Mouse (Mus musculus) forebrain, embryonic 10.5 days (tissue): Measurements from ENCODE around the gene Alg5. TPM values are rescaled to one million over a fixed set of nuclear protein-coding genes. Genes with fewer than 3 reads are reported as not detected.
"Not testable (repeated sequence)": the region's sequence is repeated elsewhere in the genome, so short reads cannot be mapped to it uniquely, and the experiment has no call there.

Experiments used
- DNase-seq: peaks from one replicate; pipeline ENCODE4 v3.0.0-alpha.2; 2017; ENCODE audit warnings: low spot score; ENCODE audit errors: extremely low spot score
- H3K27ac ChIP-seq: fragments of 300-500 bp; sonication (generic); 2 replicates; pipeline ENCODE4 v1.5.1; 2016; ENCODE audit warnings: mild to moderate bottlenecking
- H3K27me3 ChIP-seq: fragments of 300-500 bp; sonication (generic); 2 replicates; pipeline ENCODE4 v1.6.1; 2016; ENCODE audit warnings: mild to moderate bottlenecking; ENCODE audit not compliant: poor library complexity, severe bottlenecking
- H3K36me3 ChIP-seq: fragments of 300-500 bp; sonication (generic); replicated peaks from 2 replicates; pipeline ENCODE4 v1.6.1; 2016; ENCODE audit warnings: mild to moderate bottlenecking, moderate library complexity
- H3K4me1 ChIP-seq: fragments of 300-500 bp; sonication (generic); 2 replicates; pipeline ENCODE4 v1.6.1; 2016
- H3K4me3 ChIP-seq: fragments of 300-500 bp; sonication (generic); 2 replicates; pipeline ENCODE4 v1.5.1; 2016; ENCODE audit warnings: mild to moderate bottlenecking, moderate library complexity
- H3K9me3 ChIP-seq: fragments of 300-500 bp; sonication (generic); 2 replicates; pipeline ENCODE4 v1.6.1; 2016; ENCODE audit warnings: mild to moderate bottlenecking, moderate library complexity
- WGBS: fragments of 180-500 bp; shearing (Covaris S2); methylation state at CpG from one replicate; pipeline ENCODE4 v1.1.7; 2016; 5-methylcytosine and 5-hydroxymethylcytosine counted together
- polyA plus RNA-seq: library from polyadenylated mRNA; unstranded; fragments of >200 nt; fragmentation: Nextera tagmentation; extraction: Ambion mirVana; gene quantifications from 2 replicates; pipeline ENCODE4 v1.2.1, GENCODE M21; 2016

Gene Alg5
- 40.8 and 42.6 TPM in 2 replicates for polyA plus RNA-seq

- 1% methylated on average over 61 of the region's 65 CpGs for WGBS
- H3K27ac ChIP-seq, result peak within 1 kb of the TSS; percentile 98
- peaks cover 61% of the 10 kb centered on the region for H3K36me3 ChIP-seq
- H3K27me3 ChIP-seq, result no peaks in the 10 kb centered on the region
- H3K9me3 ChIP-seq, result no peaks in the 10 kb centered on the region
- H3K4me3 ChIP-seq, result peak within 1 kb of the TSS; percentile 96
- DNase-seq, result peak; percentile 92
- H3K4me1 ChIP-seq, result peaks cover 14% of the 10 kb centered on the region
Measured at GRCm38 (mm10) chr3:54735247-54736046, at the start of gene Alg5, which contains the start of gene Exosc8. Gene Alg5, plus strand, starts transcription at chr3:54735539. Gene Exosc8, minus strand, starts transcription at chr3:54735393.

- H3K36me3 ChIP-seq, result no peaks in the 10 kb centered on the region
- no peak overlapping the region for H3K4me3 ChIP-seq
- H3K9me3 ChIP-seq, result no peaks in the 10 kb centered on the region
- H3K27ac ChIP-seq, result no peak overlapping the region
- peaks cover 3% of the 10 kb centered on the region; the same call in 1 of the 2 replicates for H3K4me1 ChIP-seq
- no peak for DNase-seq
- WGBS, result 75% methylated on average over 2 of the region's 2 CpGs
- H3K27me3 ChIP-seq, result no peaks in the 10 kb centered on the region
Measured at GRCm38 (mm10) chr3:54687245-54687644, 48.1 kb upstream of the Alg5 start.

GRCm38 (mm10) chr3:54689091-54689490 lies 46.2 kb upstream of the Alg5 start:
- no peaks in the 10 kb centered on the region for H3K9me3 ChIP-seq
- no peaks in the 10 kb centered on the region for H3K27me3 ChIP-seq
- H3K4me1 ChIP-seq, result peaks cover 8% of the 10 kb centered on the region; the same call in 1 of the 2 replicates
- no peak overlapping the region for H3K27ac ChIP-seq
- H3K36me3 ChIP-seq, result no peaks in the 10 kb centered on the region
- no peak overlapping the region for H3K4me3 ChIP-seq
- no peak for DNase-seq
- WGBS, result 61% methylated on average over 2 of the region's 2 CpGs

GRCm38 (mm10) chr3:54692202-54693055 lies 42.9 kb upstream of the Alg5 start, which contains the start of gene Supt20:
Gene Supt20, plus strand, starts transcription at chr3:54692807.
- DNase-seq, result peak; percentile 96
- Histone ChIP-seq H3K9me3 (no peaks in the 10 kb centered on the region), H3K4me3 (peak within 1 kb of the TSS; percentile 83), H3K27ac (peak within 1 kb of the TSS; percentile 91), H3K4me1 (peaks cover 12% of the 10 kb centered on the region; the same call in 1 of the 2 replicates), H3K27me3 (no peaks in the 10 kb centered on the region), H3K36me3 (peaks cover 30% of the 10 kb centered on the region)
- WGBS, result 2% methylated on average over 65 of the region's 65 CpGs

- peaks cover 36% of the 10 kb centered on the region for H3K36me3 ChIP-seq
- H3K27me3 ChIP-seq, result no peaks in the 10 kb centered on the region
- H3K9me3 ChIP-seq, result no peaks in the 10 kb centered on the region
- WGBS, result under 1% methylated on average over 8 of the region's 8 CpGs
- peak overlapping the region; percentile 83 for H3K4me3 ChIP-seq
- no peak for DNase-seq
- peaks cover 12% of the 10 kb centered on the region; the same call in 1 of the 2 replicates for H3K4me1 ChIP-seq
- H3K27ac ChIP-seq, result peak overlapping the region; percentile 91
Measured at GRCm38 (mm10) chr3:54693056-54693415, 42.3 kb upstream of the Alg5 start.

- DNase-seq, result no peak
- Histone ChIP-seq H3K9me3 (no peaks in the 10 kb centered on the region), H3K4me3 (no peak overlapping the region), H3K36me3 (peaks cover 97% of the 10 kb centered on the region), H3K27ac (no peak overlapping the region), H3K27me3 (no peaks in the 10 kb centered on the region), H3K4me1 (no peaks in the 10 kb centered on the region)
- 92% methylated on average over 5 of the region's 5 CpGs for WGBS
Measured at GRCm38 (mm10) chr3:54699759-54700301, 35.5 kb upstream of the Alg5 start.

- not testable (repeated sequence) for H3K4me3 ChIP-seq, H3K4me1 ChIP-seq, H3K9me3 ChIP-seq, H3K27ac ChIP-seq, H3K27me3 ChIP-seq, DNase-seq
- peaks cover 94% of the 10 kb centered on the region for H3K36me3 ChIP-seq
- 95% methylated on average over 8 of the region's 8 CpGs for WGBS
Measured at GRCm38 (mm10) chr3:54704106-54704505, 31.2 kb upstream of the Alg5 start.

- Histone ChIP-seq H3K36me3 (peaks cover 97% of the 10 kb centered on the region), H3K4me1 (no peaks in the 10 kb centered on the region), H3K27ac (no peak overlapping the region), H3K9me3 (no peaks in the 10 kb centered on the region), H3K27me3 (no peaks in the 10 kb centered on the region), H3K4me3 (no peak overlapping the region)
- no peak for DNase-seq
- WGBS, result 89% methylated on average over 9 of the region's 9 CpGs
Measured at GRCm38 (mm10) chr3:54708972-54709371, 26.4 kb upstream of the Alg5 start.

- no peaks in the 10 kb centered on the region for H3K27me3 ChIP-seq
- no peak for DNase-seq
- H3K27ac ChIP-seq, result no peak within 1 kb of the TSS
- 93% methylated on average over 6 of the region's 6 CpGs for WGBS
- H3K9me3 ChIP-seq, result no peaks in the 10 kb centered on the region
- H3K4me3 ChIP-seq, result no peak within 1 kb of the TSS
- peaks cover 100% of the 10 kb centered on the region for H3K36me3 ChIP-seq
- no peaks in the 10 kb centered on the region for H3K4me1 ChIP-seq
Measured at GRCm38 (mm10) chr3:54714253-54714652, 21.1 kb upstream of the Alg5 start, which contains the start of gene Gm21958. Gene Gm21958, minus strand, starts transcription at chr3:54714353.

- no peaks in the 10 kb centered on the region for H3K9me3 ChIP-seq
- H3K27ac ChIP-seq, result no peak overlapping the region
- peaks cover 97% of the 10 kb centered on the region for H3K36me3 ChIP-seq
- no peaks in the 10 kb centered on the region for H3K4me1 ChIP-seq
- H3K4me3 ChIP-seq, result no peak overlapping the region
- H3K27me3 ChIP-seq, result no peaks in the 10 kb centered on the region
- WGBS, result 91% methylated on average over 6 of the region's 6 CpGs
- DNase-seq, result no peak
Measured at GRCm38 (mm10) chr3:54715461-54715860, 19.9 kb upstream of the Alg5 start.

GRCm38 (mm10) chr3:54717348-54717747 lies 18.0 kb upstream of the Alg5 start:
- peaks cover 97% of the 10 kb centered on the region for H3K36me3 ChIP-seq
- H3K4me1 ChIP-seq, result no peaks in the 10 kb centered on the region
- no peak overlapping the region for H3K4me3 ChIP-seq
- no peak for DNase-seq
- no peak overlapping the region for H3K27ac ChIP-seq
- no peaks in the 10 kb centered on the region for H3K9me3 ChIP-seq
- WGBS, result 93% methylated on average over 6 of the region's 6 CpGs
- no peaks in the 10 kb centered on the region for H3K27me3 ChIP-seq

- no peaks in the 10 kb centered on the region for H3K27me3 ChIP-seq
- DNase-seq, result no peak
- H3K27ac ChIP-seq, result no peak overlapping the region
- no peak overlapping the region for H3K4me3 ChIP-seq
- H3K36me3 ChIP-seq, result peaks cover 97% of the 10 kb centered on the region
- WGBS, result 74% methylated on average over 3 of the region's 3 CpGs
- H3K9me3 ChIP-seq, result no peaks in the 10 kb centered on the region
- no peaks in the 10 kb centered on the region for H3K4me1 ChIP-seq
Measured at GRCm38 (mm10) chr3:54718947-54719346, 16.4 kb upstream of the Alg5 start.
